Mouse (Mus musculus) hindbrain, embryonic 11.5 days (tissue): ENCODE measurements around the gene 4931406P16Rik. TPM values are rescaled to one million over a fixed set of nuclear protein-coding genes. Genes with fewer than 3 reads are reported as not detected.

ENCODE experiments used
- polyA plus RNA-seq: library from polyadenylated mRNA; unstranded; fragments of >200 nt; fragmentation: Nextera tagmentation; extraction: Ambion mirVana; gene quantifications from 2 replicates; pipeline ENCODE4 v1.2.1, GENCODE M21; 2014

Gene 4931406P16Rik
- polyA plus RNA-seq, 1 experiment from 2014 or later, result 40.3 TPM

Other genes with a start within 250 kb of the 4931406P16Rik start
- not detected in 2 replicates for gene Scgb1b30, start 218.1 kb downstream of the 4931406P16Rik start, polyA plus RNA-seq
- gene Wtip, start 180.3 kb downstream of the 4931406P16Rik start, polyA plus RNA-seq, result 4.0 TPM in 2 replicates
- gene Uba2, start 144.0 kb downstream of the 4931406P16Rik start, polyA plus RNA-seq, result 256 and 268 TPM in 2 replicates
- 63.8 and 79.6 TPM in 2 replicates for gene Pdcd2l, start 116.9 kb downstream of the 4931406P16Rik start, polyA plus RNA-seq
- gene Gpi1, start 83.2 kb downstream of the 4931406P16Rik start, polyA plus RNA-seq, result 267 and 282 TPM in 2 replicates
- 1.1 TPM in 1 of 2 replicates, not detected in the other for gene Gm6096, start 62.5 kb downstream of the 4931406P16Rik start, polyA plus RNA-seq
- 67.8 and 68.1 TPM in 2 replicates for gene Lsm14a, start 79.8 kb upstream of the 4931406P16Rik start, polyA plus RNA-seq